Mouse (Mus musculus): Measurements from ENCODE around the gene Rps10. TPM values are rescaled to one million over a fixed set of nuclear protein-coding genes. Genes with fewer than 3 reads are reported as not detected.

Gene Rps10
- total RNA-seq, 2 experiments from 2014 or later = 2,101 to 3,085 TPM

Other genes with a start within 250 kb of the Rps10 start
- gene Grm4, start 115.3 kb downstream of the Rps10 start, total RNA-seq (2015) = not detected in 2 replicates
- gene Grm4, start 115.3 kb downstream of the Rps10 start, total RNA-seq (2017) = not detected in 2 replicates
- gene Hmga1, start 80.2 kb downstream of the Rps10 start, total RNA-seq (2015) = 405 and 414 TPM in 2 replicates
- gene Hmga1, start 80.2 kb downstream of the Rps10 start, total RNA-seq (2017) = 220 and 239 TPM in 2 replicates
- 31.0 and 31.6 TPM in 2 replicates for gene AI413582, start 70.9 kb downstream of the Rps10 start, total RNA-seq (2015)
- 32.3 and 46.0 TPM in 2 replicates for gene AI413582, start 70.9 kb downstream of the Rps10 start, total RNA-seq (2017)
- gene Nudt3, start 13.2 kb downstream of the Rps10 start, total RNA-seq (2015) = 70.9 and 74.6 TPM in 2 replicates
- gene Nudt3, start 13.2 kb downstream of the Rps10 start, total RNA-seq (2017) = 171 and 186 TPM in 2 replicates
- gene RPS10-NUDT3, start 1.4 kb downstream of the Rps10 start, total RNA-seq (2015) = not detected in 2 replicates
- gene RPS10-NUDT3, start 1.4 kb downstream of the Rps10 start, total RNA-seq (2017) = not detected in 2 replicates
- not detected in 2 replicates for gene Pacsin1, start 18.8 kb upstream of the Rps10 start, total RNA-seq (2015)
- gene Pacsin1, start 18.8 kb upstream of the Rps10 start, total RNA-seq (2017) = 0.47 TPM in 1 of 2 replicates, not detected in the other
- not detected in 2 replicates for gene Spdef, start 92.3 kb upstream of the Rps10 start, total RNA-seq (2015)
- not detected in 2 replicates for gene Spdef, start 92.3 kb upstream of the Rps10 start, total RNA-seq (2017)
- 27.6 and 32.4 TPM in 2 replicates for gene D17Wsu92e, start 184.0 kb upstream of the Rps10 start, total RNA-seq (2015)
- gene D17Wsu92e, start 184.0 kb upstream of the Rps10 start, total RNA-seq (2017) = 46.4 and 57.5 TPM in 2 replicates
- gene Snrpc, start 201.5 kb upstream of the Rps10 start, total RNA-seq (2015) = 147 and 154 TPM in 2 replicates
- gene Snrpc, start 201.5 kb upstream of the Rps10 start, total RNA-seq (2017) = 128 and 132 TPM in 2 replicates
- gene Uhrf1bp1, start 219.8 kb upstream of the Rps10 start, total RNA-seq (2015) = 6.0 and 8.1 TPM in 2 replicates
- 8.4 and 9.3 TPM in 2 replicates for gene Uhrf1bp1, start 219.8 kb upstream of the Rps10 start, total RNA-seq (2017)

All from megakaryocyte progenitor cell, adult 5-6 weeks (primary cell).